Mouse (Mus musculus) kidney, adult 2 months (tissue): ENCODE results near the gene Flot1.

Experiments used
- CTCF ChIP-seq: fragments of 200-500 bp; conservative IDR thresholded peaks from 2 replicates; pipeline ENCODE4 v1.5.1; 2011; ENCODE audit warnings: low read depth, mild to moderate bottlenecking, control low read depth, low read length, moderate library complexity, mixed read lengths; ENCODE audit not compliant: insufficient read depth, insufficient read length
- POLR2A ChIP-seq: fragments of 200-500 bp; IDR thresholded peaks from one replicate; pipeline ENCODE4 v1.6.1; 2011; ENCODE audit warnings: low read depth, low read length, control low read depth

DNA sequence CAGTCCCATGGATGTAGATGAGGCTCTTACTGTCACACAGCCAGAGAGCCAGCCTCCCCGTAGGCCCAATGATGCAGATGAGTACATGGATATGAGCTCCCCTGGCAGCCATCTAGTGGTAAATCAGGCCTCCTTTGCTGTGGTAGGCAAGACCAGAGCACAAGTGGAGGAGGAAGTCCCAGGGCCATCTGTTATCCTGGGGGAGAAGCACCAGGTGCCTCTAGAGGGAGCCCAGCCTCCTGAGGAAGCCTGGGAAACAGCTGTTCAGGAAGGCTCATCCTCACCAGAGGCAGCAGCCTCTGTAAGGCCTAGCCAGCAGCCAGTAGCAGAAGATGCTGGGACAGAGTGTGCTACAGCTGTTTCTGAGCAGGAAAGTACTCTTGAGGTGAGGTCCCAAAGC is 25.1 kb downstream of the Flot1 start:
- no peak; the same call in 1 of the 2 replicates for TF ChIP-seq CTCF
- TF ChIP-seq POLR2A, result no peak
